Mouse (Mus musculus) heart, adult 2 months (tissue): ENCODE measurements at regions not wholly inside any gene's neighbourhood (a gene's known extent, or its start where the extent isn't known, plus 50 kb on each side); places are given as distances from the start of the nearest gene placed in this dataset.
"Not testable (repeated sequence)": the region's sequence is repeated elsewhere in the genome, so short reads cannot be mapped to it uniquely, and the experiment has no call there.

Experiments used
- DNase-seq, 2 experiments: peaks; one replicate each; pipeline ENCODE4 v3.0.0; 2021
- H3K27ac ChIP-seq: fragments of 200-600 bp; 2 replicates; pipeline ENCODE4 v1.8.1; 2022
- H3K27me3 ChIP-seq: fragments of 200-500 bp; 2 replicates; pipeline ENCODE4 v1.6.1; 2012; ENCODE audit warnings: mild to moderate bottlenecking, low read length, inconsistent platforms, mixed read lengths; ENCODE audit not compliant: control insufficient read depth, insufficient read depth
- H3K36me3 ChIP-seq: fragments of 200-500 bp; 2 replicates; pipeline ENCODE4 v1.6.1; 2012; ENCODE audit warnings: low read length, inconsistent platforms; ENCODE audit not compliant: control insufficient read depth, insufficient read depth
- H3K4me1 ChIP-seq: fragments of 200-500 bp; 2 replicates; pipeline ENCODE4 v1.6.1; 2011; ENCODE audit warnings: low read length; ENCODE audit not compliant: control insufficient read depth, insufficient read depth
- H3K4me3 ChIP-seq: fragments of 200-600 bp; 2 replicates; pipeline ENCODE4 v1.8.1; 2022
- H3K79me2 ChIP-seq: fragments of 200-500 bp; replicated peaks from 2 replicates; pipeline ENCODE4 v1.6.1; 2012; ENCODE audit warnings: mild to moderate bottlenecking, inconsistent platforms, low read length, moderate library complexity, mixed read lengths; ENCODE audit not compliant: control insufficient read depth, insufficient read depth
- H3K9ac ChIP-seq: fragments of 200-500 bp; 2 replicates; pipeline ENCODE4 v1.6.1; 2012; ENCODE audit warnings: low read depth, mild to moderate bottlenecking, control low read depth, inconsistent platforms, low read length, mixed read lengths
- CTCF ChIP-seq: fragments of 200-600 bp; IDR thresholded peaks from 2 replicates; pipeline ENCODE4 v1.8.1; 2022; ENCODE audit warnings: antibody characterized with exemption, mild to moderate bottlenecking, moderate library complexity
- EP300 ChIP-seq: fragments of 200-500 bp; IDR thresholded peaks from 2 replicates; pipeline ENCODE4 v1.6.1; 2011; ENCODE audit warnings: low read depth, low read length, control low read depth; ENCODE audit not compliant: insufficient read depth
- POLR2A ChIP-seq: fragments of 200-500 bp; IDR thresholded peaks from 2 replicates; pipeline ENCODE4 v1.6.1; 2011; ENCODE audit warnings: mild to moderate bottlenecking, low read depth, low read length, control low read depth; ENCODE audit not compliant: insufficient read depth
- WGBS: fragments of 180-500 bp; shearing (Covaris S2); methylation state at CpG from one replicate; pipeline ENCODE4 v1.1.7; 2018; 5-methylcytosine and 5-hydroxymethylcytosine counted together
- intact Hi-C: fragments of 180-260 bp; cut with DNase I; formaldehyde crosslinking; loops from one replicate; pipeline ENCODE4 v1.15.1; 2025

DNA sequence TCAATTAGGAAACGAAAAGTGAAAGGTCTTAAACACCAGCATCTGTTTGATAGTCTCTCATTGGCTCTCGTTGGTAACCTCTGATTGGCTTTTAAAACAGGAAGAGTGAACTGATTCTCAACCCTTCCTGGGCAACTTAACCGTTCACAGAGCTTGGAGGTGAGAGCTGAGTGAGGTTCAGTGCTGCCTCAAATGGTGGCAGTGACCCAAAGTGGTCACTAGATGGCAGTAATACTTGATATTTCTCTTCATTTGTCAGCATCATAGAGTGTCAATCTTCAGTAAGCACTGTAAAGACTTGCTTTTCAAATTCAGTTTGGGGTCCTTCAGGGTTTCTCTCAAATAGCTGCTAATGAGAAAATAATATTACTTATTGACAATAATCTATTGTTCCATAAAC is 321.8 kb upstream of the Gdi2 start:
- TF ChIP-seq CTCF, result peak; percentile 56
- H3K9ac ChIP-seq, H3K27ac ChIP-seq, H3K27me3 ChIP-seq, H3K4me1 ChIP-seq, intact Hi-C loops, DNase-seq, H3K4me3 ChIP-seq, H3K79me2 ChIP-seq, H3K36me3 ChIP-seq: not testable (repeated sequence)
- 29% methylated on average over 3 of the region's 3 CpGs for WGBS

DNA sequence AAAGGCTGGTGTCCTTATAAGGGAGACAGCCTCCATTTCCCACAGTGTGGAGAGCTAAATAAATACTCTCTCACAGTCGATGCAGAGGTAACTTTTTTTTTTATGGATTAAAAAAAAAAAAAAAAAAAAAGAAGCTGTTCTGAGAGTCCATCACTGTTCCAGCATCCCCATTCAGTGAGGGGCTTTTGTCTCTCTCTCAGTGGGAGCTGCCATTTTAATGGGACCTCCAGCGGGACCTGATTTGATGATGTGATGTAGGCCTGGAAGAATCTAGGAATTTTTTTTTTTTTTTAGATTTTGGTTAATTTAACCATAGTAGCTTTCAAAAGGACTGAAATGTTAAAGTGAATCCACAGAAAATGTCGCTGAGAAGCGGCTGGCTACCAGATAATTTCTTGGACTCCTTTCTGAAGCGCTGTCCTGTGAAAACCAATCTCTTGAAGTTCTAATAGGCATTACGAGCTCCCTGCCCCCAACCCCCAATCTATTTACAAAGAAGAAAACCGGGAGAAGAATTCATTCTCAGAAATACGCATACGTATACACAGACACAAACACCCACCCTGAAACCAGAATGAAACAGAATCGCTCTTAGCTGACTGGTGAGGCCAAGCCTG is 316.8 kb upstream of the Gdi2 start:
- not testable (repeated sequence) for H3K4me1 ChIP-seq, H3K27me3 ChIP-seq

DNA sequence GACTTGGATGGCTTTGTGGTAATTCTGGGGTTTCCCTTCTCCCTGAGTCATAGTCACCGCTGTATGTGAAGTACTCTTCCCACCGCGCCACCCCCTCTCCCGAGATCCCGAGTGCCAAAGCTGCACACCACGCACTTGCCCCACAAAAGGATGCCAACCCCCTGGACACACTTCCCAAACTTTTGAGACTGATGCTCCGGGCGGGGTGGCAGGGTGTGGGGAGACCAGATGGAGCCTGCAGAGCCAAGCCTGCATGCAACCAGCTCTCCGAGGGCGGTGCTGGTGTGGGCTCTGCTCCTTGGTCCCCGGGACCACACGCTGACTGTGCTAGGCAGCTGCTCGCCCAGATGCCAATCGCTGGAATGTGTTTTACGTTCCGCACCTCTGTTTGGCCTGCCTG is 316.2 kb upstream of the Gdi2 start:
- no peak overlapping the region for H3K9ac ChIP-seq
- H3K27ac ChIP-seq, result no peak overlapping the region
- DNase-seq, result no peak
- H3K79me2 ChIP-seq, result no peaks in the 10 kb centered on the region
- intact Hi-C loops, result no loop called here
- TF ChIP-seq POLR2A, result no peak
- TF ChIP-seq CTCF, result no peak
- no peak for TF ChIP-seq EP300
- H3K36me3 ChIP-seq, result no peaks in the 10 kb centered on the region
- 69% methylated on average over 16 of the region's 16 CpGs for WGBS
- H3K4me3 ChIP-seq, result no peak overlapping the region
- H3K4me1 ChIP-seq, result no peaks in the 10 kb centered on the region
- H3K27me3 ChIP-seq, result no peaks in the 10 kb centered on the region

More for the DNA sequence above, 316.8 kb upstream of the Gdi2 start:
- 76% methylated on average over 10 of the region's 10 CpGs for WGBS
- DNase-seq, H3K9ac ChIP-seq, H3K4me3 ChIP-seq, H3K27ac ChIP-seq, H3K36me3 ChIP-seq, intact Hi-C loops, H3K79me2 ChIP-seq: not testable (repeated sequence)

DNA sequence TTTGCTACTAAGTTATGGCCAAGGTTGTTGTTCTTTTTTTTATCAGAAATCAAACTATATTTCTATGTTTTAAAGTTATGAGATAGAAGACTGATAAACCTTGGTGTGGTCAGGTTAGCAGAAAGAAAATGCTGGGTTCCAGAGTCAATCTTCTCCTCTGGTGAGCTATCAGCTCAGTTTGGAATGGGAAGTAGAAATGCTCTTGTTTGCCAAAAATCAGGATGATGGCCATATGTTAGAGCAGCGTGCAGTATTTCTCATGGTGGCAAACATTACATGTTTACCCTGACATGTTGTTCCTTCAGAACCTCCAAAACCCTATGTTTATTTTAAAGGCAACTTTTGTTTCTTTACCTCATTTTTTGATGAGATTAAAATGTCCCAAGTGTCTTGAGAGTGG is 279.5 kb upstream of the Gdi2 start:
- intact Hi-C loops, result no loop called here
- 62% methylated on average over 1 of the region's 1 CpGs for WGBS

DNA sequence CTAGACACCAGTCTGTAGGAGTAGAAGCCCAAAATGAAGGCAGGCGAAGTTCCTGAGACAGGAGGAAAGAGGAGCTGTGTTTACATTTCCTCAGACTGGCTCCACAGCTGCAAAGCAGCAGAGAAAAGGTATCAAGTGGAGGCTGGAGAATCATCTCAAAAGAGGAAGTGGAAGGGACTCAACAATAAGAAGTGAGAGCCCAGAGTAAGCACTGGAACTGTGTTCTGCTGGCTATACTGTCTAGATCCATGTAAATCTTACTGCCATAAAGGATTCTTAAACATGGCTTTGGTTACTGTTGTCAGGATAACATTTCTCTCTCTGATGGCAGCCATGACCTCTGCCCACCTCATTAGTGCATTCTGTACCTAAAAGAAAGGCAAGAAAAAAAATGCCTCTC is 261.7 kb upstream of the Gdi2 start:
- H3K36me3 ChIP-seq, H3K79me2 ChIP-seq, H3K4me1 ChIP-seq, H3K9ac ChIP-seq, H3K27me3 ChIP-seq, DNase-seq, H3K27ac ChIP-seq, intact Hi-C loops, H3K4me3 ChIP-seq: not testable (repeated sequence)
- WGBS, result 25% methylated on average over 1 of the region's 1 CpGs

More for the DNA sequence above, 279.5 kb upstream of the Gdi2 start:
- H3K4me1 ChIP-seq, result no peaks in the 10 kb centered on the region
- no peaks in the 10 kb centered on the region for H3K36me3 ChIP-seq
- DNase-seq, result no peak
- H3K4me3 ChIP-seq, result no peak overlapping the region
- H3K79me2 ChIP-seq, result no peaks in the 10 kb centered on the region
- H3K27me3 ChIP-seq, result no peaks in the 10 kb centered on the region
- TF ChIP-seq POLR2A (no peak), EP300 (no peak), CTCF (no peak)
- H3K27ac ChIP-seq, result no peak overlapping the region
- no peak overlapping the region for H3K9ac ChIP-seq
